Mouse (Mus musculus) kidney, adult 2 months (tissue): Measurements from ENCODE around the gene Dtnb.

Source experiments
- CTCF ChIP-seq: fragments of 200-500 bp; conservative IDR thresholded peaks from 2 replicates; pipeline ENCODE4 v1.5.1; 2011; ENCODE audit warnings: low read depth, mild to moderate bottlenecking, control low read depth, low read length, moderate library complexity, mixed read lengths; ENCODE audit not compliant: insufficient read depth, insufficient read length
- POLR2A ChIP-seq: fragments of 200-500 bp; IDR thresholded peaks from one replicate; pipeline ENCODE4 v1.6.1; 2011; ENCODE audit warnings: low read depth, low read length, control low read depth

- TF ChIP-seq POLR2A (no peak), CTCF (no peak)
Observed at GRCm38 (mm10) chr12:3700503-3700902, 128.3 kb downstream of the Dtnb start.
